Mouse (Mus musculus): Measurements from ENCODE around the gene Ece1.

DNA sequence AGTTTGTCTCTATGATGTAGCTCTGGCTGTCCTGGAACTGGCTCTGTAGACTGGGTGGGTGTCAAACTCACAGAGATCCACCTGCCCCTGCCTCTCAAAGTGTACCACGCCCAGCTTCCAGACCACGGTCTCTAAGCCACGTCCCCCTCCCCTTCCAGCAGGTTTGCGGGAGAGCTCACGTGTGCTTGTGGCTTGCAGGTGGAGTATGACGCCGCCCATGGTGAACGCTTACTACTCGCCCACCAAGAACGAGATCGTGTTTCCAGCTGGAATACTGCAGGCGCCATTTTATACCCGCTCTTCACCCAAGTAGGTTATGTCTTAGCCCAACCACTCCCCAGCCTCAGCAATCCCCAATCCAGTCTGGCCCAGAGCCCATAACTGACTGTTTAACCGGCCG is 94.2 kb downstream of the Ece1 start:
- TF ChIP-seq POLR2AphosphoS5 (IDR thresholded peaks at IDR 0.05; ENCODE audit: insufficient replicate concordance, low read depth, low read length) = no peak
- no peak for TF ChIP-seq GATA1 (IDR thresholded peaks at IDR 0.05; ENCODE audit: borderline replicate concordance, low read length)
- no peak for TF ChIP-seq CTCF (IDR thresholded peaks at IDR 0.05; ENCODE audit: low read depth, low read length)

Measured in G1E (cell line).